Mouse (Mus musculus) heart, embryonic 16.5 days (tissue): ENCODE data around the gene Ogfod2. TPM values are rescaled to one million over a fixed set of nuclear protein-coding genes. Genes with fewer than 3 reads are reported as not detected.

Source experiments
- ATAC-seq: fragments of 200-750 bp; cut with Nextera tagmentation; replicated peaks from 2 replicates; pipeline ENCODE4 v1.8.0; 2017; ENCODE audit warnings: moderate number of reproducible peaks; ENCODE audit not compliant: insufficient read depth, low FRiP score; ENCODE audit errors: extremely low read depth
- H3K27ac ChIP-seq: fragments of 300-500 bp; sonication (generic); 2 replicates; pipeline ENCODE4 v1.5.1; 2014; ENCODE audit warnings: mild to moderate bottlenecking, low read length, control low read depth, moderate library complexity
- H3K27me3 ChIP-seq: fragments of 300-500 bp; sonication (generic); 2 replicates; pipeline ENCODE4 v1.6.1; 2014; ENCODE audit warnings: low read length, mixed read lengths; ENCODE audit not compliant: control insufficient read depth, insufficient read depth
- H3K36me3 ChIP-seq: fragments of 300-500 bp; sonication (generic); 2 replicates; pipeline ENCODE4 v1.6.1; 2014; ENCODE audit not compliant: control insufficient read depth, insufficient read depth
- H3K4me1 ChIP-seq: fragments of 300-500 bp; sonication (generic); 2 replicates; pipeline ENCODE4 v1.6.1; 2014; ENCODE audit warnings: low read length, mixed read lengths; ENCODE audit not compliant: control insufficient read depth, insufficient read depth
- H3K4me2 ChIP-seq: fragments of 300-500 bp; sonication (generic); 2 replicates; pipeline ENCODE4 v1.6.1; 2014; ENCODE audit warnings: low read depth, mild to moderate bottlenecking, control low read depth, low read length
- H3K4me3 ChIP-seq: fragments of 300-500 bp; sonication (generic); 2 replicates; pipeline ENCODE4 v1.5.1; 2014; ENCODE audit warnings: mild to moderate bottlenecking, control low read depth, low read length
- H3K9ac ChIP-seq: fragments of 300-500 bp; sonication (generic); 2 replicates; pipeline ENCODE4 v1.6.1; 2014; ENCODE audit warnings: low read length, control low read depth
- H3K9me3 ChIP-seq: fragments of 300-500 bp; sonication (generic); replicated peaks from 2 replicates; pipeline ENCODE4 v1.6.1; 2016; ENCODE audit warnings: low read length; ENCODE audit not compliant: control insufficient read depth
- WGBS: fragments of 180-500 bp; shearing (Covaris S2); extraction: QIAGEN DNeasy Blood & Tissue Kit; methylation state at CpG from one replicate; pipeline ENCODE4 v1.1.7; 2014; 5-methylcytosine and 5-hydroxymethylcytosine counted together
- polyA plus RNA-seq: library from polyadenylated mRNA; unstranded; fragments of >200 nt; fragmentation: Nextera tagmentation; extraction: Ambion mirVana; gene quantifications from 2 replicates; pipeline ENCODE4 v1.2.1, GENCODE M21; 2015

The Ogfod2 gene
- polyA plus RNA-seq, 1 experiment from 2014 or later = 24.2 TPM

DNA sequence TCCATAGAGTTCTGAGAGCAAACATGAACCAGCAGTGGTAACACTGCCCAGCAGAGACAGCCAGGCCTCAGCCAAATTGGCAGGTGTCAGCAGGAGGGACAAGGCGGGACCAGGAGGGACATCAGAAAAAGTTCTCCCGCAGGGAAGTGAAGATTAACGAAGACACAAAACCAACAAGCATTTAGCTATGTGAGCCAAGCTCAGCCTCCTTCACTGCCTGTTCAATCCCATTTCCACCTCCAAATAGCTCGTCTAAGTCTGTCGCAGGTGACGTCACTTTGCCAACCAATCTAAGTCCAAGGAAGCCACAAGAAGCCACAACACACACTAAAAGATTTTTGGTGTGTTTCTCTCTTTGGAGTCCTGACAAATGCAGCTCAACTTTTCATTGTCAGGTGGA lies 9.8 kb upstream of the Ogfod2 start:
- no peak overlapping the region for H3K4me2 ChIP-seq
- no peaks in the 10 kb centered on the region for H3K4me1 ChIP-seq
- H3K36me3 ChIP-seq = no peaks in the 10 kb centered on the region
- no peak overlapping the region for H3K27ac ChIP-seq
- no peaks in the 10 kb centered on the region for H3K9me3 ChIP-seq
- no peak for ATAC-seq
- 73% methylated on average over 6 of the region's 6 CpGs for WGBS
- H3K27me3 ChIP-seq = no peaks in the 10 kb centered on the region
- no peak overlapping the region for H3K4me3 ChIP-seq
- no peak overlapping the region for H3K9ac ChIP-seq

DNA sequence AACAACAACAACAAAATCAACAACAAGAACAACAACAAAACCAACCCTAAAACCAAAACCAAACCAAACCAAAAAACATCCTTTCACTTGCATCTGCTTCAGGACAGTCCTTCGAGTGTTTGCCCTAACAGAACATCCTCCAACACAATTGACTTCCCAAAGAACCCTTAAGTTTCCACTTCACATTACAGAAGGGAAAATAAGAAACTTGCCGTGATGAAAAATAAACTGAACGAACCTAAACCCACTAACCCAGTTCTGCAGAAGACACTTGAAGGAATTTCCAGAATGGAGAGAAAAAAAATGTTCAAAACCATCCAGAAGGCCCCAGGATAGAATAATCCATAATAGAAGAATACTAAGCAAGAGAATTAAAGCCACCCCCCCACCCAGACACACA lies 9.1 kb upstream of the Ogfod2 start:
- no peak for ATAC-seq
- Histone ChIP-seq H3K4me1 (no peaks in the 10 kb centered on the region), H3K9ac (no peak overlapping the region)

DNA sequence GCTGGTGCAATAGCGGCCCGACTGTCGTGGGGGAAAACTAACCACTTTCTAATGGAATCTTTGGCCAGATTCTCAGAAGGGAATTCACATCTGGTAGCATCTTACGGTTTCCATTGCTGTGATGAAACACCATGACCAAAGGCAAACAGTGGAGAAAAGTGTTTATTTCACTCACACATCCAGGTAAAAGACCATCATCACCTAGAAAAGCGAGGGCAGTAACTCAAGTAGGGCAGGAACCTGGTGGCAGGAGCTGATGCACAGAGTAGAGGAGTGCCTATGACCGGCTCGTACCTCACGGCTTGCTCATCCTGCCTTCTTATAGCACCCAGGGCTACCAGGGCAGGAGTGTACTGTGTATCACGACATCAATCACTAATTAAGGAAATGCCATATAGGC lies 8.5 kb upstream of the Ogfod2 start:
- H3K36me3 ChIP-seq = no peaks in the 10 kb centered on the region
- H3K4me3 ChIP-seq = no peak overlapping the region
- H3K27ac ChIP-seq = no peak overlapping the region
- no peak overlapping the region for H3K4me2 ChIP-seq
- no peaks in the 10 kb centered on the region for H3K9me3 ChIP-seq
- no peak for ATAC-seq
- H3K4me1 ChIP-seq = no peaks in the 10 kb centered on the region
- no peaks in the 10 kb centered on the region for H3K27me3 ChIP-seq
- WGBS = 90% methylated on average over 9 of the region's 9 CpGs
- H3K9ac ChIP-seq = no peak overlapping the region

More for the DNA sequence above, 9.1 kb upstream of the Ogfod2 start:
- no peaks in the 10 kb centered on the region for H3K9me3 ChIP-seq
- no peak overlapping the region for H3K4me2 ChIP-seq
- no peak overlapping the region for H3K4me3 ChIP-seq
- no peak overlapping the region for H3K27ac ChIP-seq
- 80% methylated on average over 3 of the region's 3 CpGs for WGBS
- H3K36me3 ChIP-seq = no peaks in the 10 kb centered on the region
- no peaks in the 10 kb centered on the region for H3K27me3 ChIP-seq

DNA sequence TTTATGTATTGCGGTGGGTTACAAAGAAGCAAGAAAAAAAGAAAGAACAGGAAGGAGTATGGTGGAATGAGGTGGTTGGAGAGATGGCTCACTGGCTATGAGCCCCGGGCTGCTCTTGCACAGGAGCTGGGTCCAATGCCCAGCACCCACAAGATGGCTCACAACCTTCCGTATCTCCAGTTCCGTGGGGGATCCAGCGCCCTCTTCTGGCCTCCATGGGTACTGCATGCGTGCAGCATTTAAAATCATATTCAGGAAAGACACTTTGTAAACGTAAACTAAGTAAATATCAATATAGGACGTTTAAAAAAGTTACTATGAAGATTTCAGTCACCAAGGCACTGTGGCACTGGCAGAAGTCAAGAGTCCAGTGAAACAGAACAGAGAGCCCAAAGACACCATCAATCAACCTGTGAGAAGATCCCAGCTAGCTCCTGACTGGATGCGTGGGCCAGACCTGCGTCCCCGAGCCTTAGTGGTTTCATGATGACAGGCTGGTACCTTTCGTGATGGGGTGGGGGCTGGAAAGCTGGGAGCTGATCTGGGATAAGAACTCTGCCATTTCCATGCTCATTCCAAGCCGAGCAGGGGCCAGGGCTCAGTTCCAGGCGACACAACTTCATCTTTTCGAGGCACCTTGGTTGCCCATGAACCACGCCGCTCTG lies 888 bp upstream of the Ogfod2 start:
- Histone ChIP-seq H3K4me2 (peak overlapping the region; percentile 97), H3K36me3 (peaks cover 9% of the 10 kb centered on the region; the same call in 1 of the 2 replicates), H3K27me3 (no peaks in the 10 kb centered on the region), H3K4me3 (peak overlapping the region; percentile 96), H3K9me3 (no peaks in the 10 kb centered on the region), H3K4me1 (peaks cover 16% of the 10 kb centered on the region), H3K9ac (peak overlapping the region; percentile 95), H3K27ac (peak overlapping the region; percentile 86)
- WGBS = 24% methylated on average over 17 of the region's 17 CpGs
- no peak for ATAC-seq

DNA sequence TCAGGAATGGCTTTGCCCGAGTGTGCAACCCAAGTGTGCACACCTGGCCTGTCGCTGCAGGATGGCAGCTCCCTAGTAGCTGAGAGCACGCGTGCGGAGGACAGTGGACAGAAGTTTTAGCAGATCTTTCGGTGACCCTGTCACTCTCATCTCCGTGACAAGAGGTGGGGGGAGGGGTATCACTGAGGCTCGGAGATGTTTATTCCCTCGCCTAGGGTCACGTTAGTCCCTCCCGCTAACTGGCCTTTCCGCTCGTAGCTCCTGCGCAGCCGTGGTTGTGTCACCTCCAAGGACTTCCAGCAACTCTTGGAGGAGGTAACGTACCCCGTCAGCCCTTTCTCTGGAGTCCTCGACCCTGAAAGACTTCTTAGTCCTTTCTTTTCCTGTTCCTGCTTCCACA lies 434 bp downstream of the Ogfod2 start:
- Histone ChIP-seq H3K9me3 (no peaks in the 10 kb centered on the region), H3K4me3 (peak overlapping the region; percentile 96), H3K36me3 (peaks cover 9% of the 10 kb centered on the region; the same call in 1 of the 2 replicates), H3K9ac (peak overlapping the region; percentile 83), H3K4me2 (peak overlapping the region; percentile 97), H3K4me1 (peaks cover 22% of the 10 kb centered on the region), H3K27me3 (no peaks in the 10 kb centered on the region), H3K27ac (peak overlapping the region; percentile 28)
- no peak for ATAC-seq
- under 1% methylated on average over 18 of the region's 18 CpGs for WGBS

DNA sequence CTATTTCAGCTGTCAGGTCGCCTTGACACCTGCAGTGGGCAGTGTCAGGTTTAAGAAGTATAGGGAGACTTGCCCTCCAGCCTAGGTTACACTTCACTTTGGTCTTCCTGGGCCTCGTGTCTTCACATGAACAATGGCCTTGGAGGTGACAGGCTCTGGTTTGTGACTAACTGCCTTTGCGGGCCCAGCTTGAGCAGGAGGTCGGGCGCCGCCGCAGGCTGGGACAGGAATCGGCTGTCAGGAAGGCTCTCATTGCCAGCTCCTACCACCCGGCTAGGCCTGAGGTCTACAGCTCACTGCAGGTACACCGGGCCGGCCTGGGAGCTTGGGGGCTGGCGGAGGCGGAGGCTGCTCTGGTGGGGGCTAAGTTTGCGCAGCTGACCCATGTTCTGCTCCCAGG lies 933 bp downstream of the Ogfod2 start:
- Histone ChIP-seq H3K27me3 (no peaks in the 10 kb centered on the region), H3K4me2 (peak overlapping the region; percentile 97), H3K4me1 (peaks cover 22% of the 10 kb centered on the region), H3K27ac (peak overlapping the region; percentile 28), H3K9ac (peak overlapping the region; percentile 83), H3K36me3 (peaks cover 13% of the 10 kb centered on the region), H3K4me3 (peak overlapping the region; percentile 96), H3K9me3 (no peaks in the 10 kb centered on the region)
- ATAC-seq = no peak
- 16% methylated on average over 14 of the region's 14 CpGs for WGBS

DNA sequence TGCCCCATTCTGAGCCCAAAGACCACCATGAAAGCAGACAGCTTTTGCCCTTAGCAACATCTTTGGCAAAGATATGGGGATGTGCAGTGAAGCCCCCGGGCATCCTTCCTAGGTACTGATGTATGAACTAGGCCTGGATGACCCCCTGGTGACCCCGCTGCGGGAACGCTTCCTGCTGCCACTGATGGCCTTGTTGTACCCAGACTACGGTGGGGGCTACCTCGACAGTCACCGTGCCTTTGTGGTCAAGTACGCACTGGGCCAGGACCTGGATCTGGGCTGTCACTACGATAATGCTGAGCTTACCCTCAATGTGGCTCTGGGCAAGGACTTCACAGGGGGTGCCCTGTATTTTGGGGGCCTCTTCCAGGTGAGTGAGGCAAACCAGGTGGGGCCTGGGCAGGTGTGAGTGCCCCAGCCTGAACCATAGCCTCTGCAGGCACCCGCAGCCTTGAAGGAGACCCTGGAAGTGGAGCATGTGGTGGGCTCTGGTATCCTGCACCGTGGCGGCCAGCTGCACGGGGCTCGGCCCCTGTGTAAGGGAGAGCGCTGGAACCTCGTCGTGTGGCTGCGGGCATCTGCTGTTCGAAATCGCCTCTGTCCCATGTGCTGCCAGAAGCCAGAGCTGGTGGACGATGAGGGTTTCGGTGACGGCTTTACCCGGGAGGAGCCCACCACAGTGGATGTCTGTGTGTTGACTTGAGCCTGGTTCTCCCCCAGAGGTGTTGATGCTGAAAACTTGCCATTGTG lies 2.4 kb downstream of the Ogfod2 start:
- Histone ChIP-seq H3K4me1 (peaks cover 22% of the 10 kb centered on the region), H3K4me2 (no peak overlapping the region), H3K27me3 (no peaks in the 10 kb centered on the region), H3K9me3 (no peaks in the 10 kb centered on the region), H3K9ac (no peak overlapping the region), H3K36me3 (peaks cover 22% of the 10 kb centered on the region), H3K4me3 (no peak overlapping the region), H3K27ac (no peak overlapping the region)
- 91% methylated on average over 24 of the region's 24 CpGs for WGBS
- ATAC-seq = no peak

DNA sequence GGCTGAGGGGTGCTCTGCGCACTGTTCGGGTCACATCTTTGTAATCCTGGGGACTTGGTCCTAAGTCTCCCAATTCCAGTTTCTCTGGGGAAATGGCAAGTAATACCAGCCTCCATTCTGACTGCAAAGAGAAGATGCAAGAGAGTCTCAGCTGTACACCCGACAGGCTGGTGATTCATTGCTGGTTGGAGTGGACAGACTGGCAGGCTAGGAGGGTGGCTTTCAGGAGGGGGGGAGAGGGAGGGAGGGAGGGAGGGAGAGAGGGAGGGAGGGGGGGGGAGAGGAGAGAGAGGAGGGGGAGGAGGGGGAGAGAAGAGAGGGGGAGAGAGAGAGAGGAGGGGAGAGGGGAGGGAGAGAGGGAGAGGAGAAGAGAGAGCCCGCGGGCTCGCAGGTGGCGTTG lies 3.4 kb downstream of the Ogfod2 start:
- Histone ChIP-seq H3K27ac (peak overlapping the region; percentile 82), H3K9ac (peak overlapping the region; percentile 99), H3K36me3 (peaks cover 27% of the 10 kb centered on the region), H3K27me3 (no peaks in the 10 kb centered on the region), H3K4me2 (peak overlapping the region; percentile 98), H3K4me3 (peak overlapping the region; percentile 99), H3K9me3 (no peaks in the 10 kb centered on the region), H3K4me1 (peaks cover 22% of the 10 kb centered on the region)
- WGBS = 25% methylated on average over 7 of the region's 7 CpGs
- ATAC-seq = no peak
